13 mouse cellular contexts compared by ENCODE assay signal in the genomic region with DNA sequence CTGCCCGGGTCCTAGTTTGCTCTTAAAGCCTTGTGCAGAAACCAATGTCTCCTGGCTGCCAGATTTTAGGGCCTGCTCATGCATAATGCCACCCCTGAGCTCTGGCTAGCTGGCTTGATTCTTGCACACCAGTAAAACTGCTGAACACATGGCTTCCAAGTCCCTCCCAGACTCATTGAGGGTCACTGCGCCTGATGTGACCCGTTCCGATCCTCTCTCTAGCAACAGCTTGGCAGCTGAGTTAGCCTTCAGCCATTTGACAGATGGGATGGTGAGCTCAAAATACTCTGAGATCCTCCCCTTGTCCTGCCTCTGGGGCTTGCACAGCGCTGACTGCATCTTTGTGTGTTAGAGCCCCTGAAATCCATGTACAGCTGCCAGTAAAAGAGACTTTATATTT.
A peak's percentile ranks its signal among the peaks of the same experiment; 100 is the strongest.
DNase-seq lines count a peak whose midpoint lies in the region; ATAC-seq lines count a peak whose summit lies in the region.
"Had no signal": no experiment of that assay in that cellular context is flagged by ENCODE, and none has a peak within 500 bp of the region (broad histone marks: within the 10 kb centered on the region; RNA-seq: fewer than 3 reads in every experiment).

No protein-coding gene starts in this region.

- no peak overlapping the region for H3K9ac ChIP-seq in kidney, embryonic 14.5 days (ENCODE audit: low read depth, low read length)
- no peak overlapping the region for H3K9ac ChIP-seq in embryonic facial prominence, embryonic 14.5 days (ENCODE audit: low read depth, low read length)
- H3K9ac ChIP-seq in neural tube, embryonic 14.5 days (replicated peaks; ENCODE audit: low read depth, low read length): no peak overlapping the region
- H3K9ac ChIP-seq in heart, embryonic 11.5 days (ENCODE audit: low read depth, low read length): no peak overlapping the region
- H3K9ac ChIP-seq: embryonic facial prominence, embryonic 15.5 days had no signal

- no peak overlapping the region for H3K4me2 ChIP-seq in kidney, embryonic 14.5 days (replicated peaks; ENCODE audit: low read depth, low read length)
- H3K4me2 ChIP-seq in embryonic facial prominence, embryonic 14.5 days (ENCODE audit: low read depth, low read length): no peak overlapping the region
- H3K4me2 ChIP-seq in neural tube, embryonic 14.5 days (ENCODE audit: low read depth, low read length): no peak overlapping the region
- H3K4me2 ChIP-seq in heart, embryonic 11.5 days: no peak overlapping the region
- H3K4me2 ChIP-seq: embryonic facial prominence, embryonic 15.5 days had no signal

- 0 out of 2 replicates have a peak, but pooled peaks cover 2% of the 10 kb centered on the region for H3K4me1 ChIP-seq in kidney, embryonic 14.5 days (ENCODE audit: control insufficient read depth, insufficient read depth, low read length)
- no peaks in the 10 kb centered on the region for H3K4me1 ChIP-seq in embryonic facial prominence, embryonic 14.5 days (ENCODE audit: control insufficient read depth, insufficient read depth, low read length)
- H3K4me1 ChIP-seq in neural tube, embryonic 14.5 days (ENCODE audit: control insufficient read depth, insufficient read depth, low read length): no peaks in the 10 kb centered on the region
- no peaks in the 10 kb centered on the region for H3K4me1 ChIP-seq in heart, embryonic 11.5 days (ENCODE audit: control insufficient read depth, insufficient read depth, low read length)
- H3K4me1 ChIP-seq: embryonic facial prominence, embryonic 15.5 days had no signal

- no peak overlapping the region for H3K4me3 ChIP-seq in kidney, embryonic 14.5 days (ENCODE audit: low read length)
- no peak overlapping the region for H3K4me3 ChIP-seq in embryonic facial prominence, embryonic 14.5 days (ENCODE audit: low read depth, low read length)
- no peak overlapping the region for H3K4me3 ChIP-seq in neural tube, embryonic 14.5 days (ENCODE audit: low read depth, low read length)
- H3K4me3 ChIP-seq in heart, embryonic 11.5 days (ENCODE audit: low read depth, low read length): no peak overlapping the region
- H3K4me3 ChIP-seq: embryonic facial prominence, embryonic 15.5 days had no signal

- H3K27me3 ChIP-seq in kidney, embryonic 14.5 days (ENCODE audit: control insufficient read depth, insufficient read depth, low read length): no peaks in the 10 kb centered on the region
- no peaks in the 10 kb centered on the region for H3K27me3 ChIP-seq in embryonic facial prominence, embryonic 14.5 days (replicated peaks; ENCODE audit: control insufficient read depth, insufficient read depth, low read length)
- H3K27me3 ChIP-seq in neural tube, embryonic 14.5 days (ENCODE audit: control insufficient read depth, insufficient read depth, low read length): no peaks in the 10 kb centered on the region
- no peaks in the 10 kb centered on the region for H3K27me3 ChIP-seq in heart, embryonic 11.5 days (ENCODE audit: control insufficient read depth, insufficient read depth, low read length)
- H3K27me3 ChIP-seq: embryonic facial prominence, embryonic 15.5 days had no signal

- no peak overlapping the region for H3K27ac ChIP-seq in kidney, embryonic 14.5 days (ENCODE audit: low read depth, low read length)
- H3K27ac ChIP-seq in embryonic facial prominence, embryonic 14.5 days (replicated peaks; ENCODE audit: low read depth, low read length): no peak overlapping the region
- H3K27ac ChIP-seq in neural tube, embryonic 14.5 days (ENCODE audit: low read depth, low read length): no peak overlapping the region
- no peak overlapping the region for H3K27ac ChIP-seq in heart, embryonic 11.5 days (ENCODE audit: low read depth, low read length)
- H3K27ac ChIP-seq: embryonic facial prominence, embryonic 15.5 days had no signal

- no peak for DNase-seq in kidney, postnatal 14 days
- peak; percentile 26 to 53 for DNase-seq in adrenal gland, postnatal 36 days
- DNase-seq in embryonic facial prominence, embryonic 14.5 days (ENCODE audit: low spot score): peak; percentile 20
- no peak for DNase-seq in right cerebral cortex, adult 18-20 months
- DNase-seq: cerebellum, adult 18-20 months; right cerebral cortex, postnatal 4 days; thymus, postnatal 25 days had no signal

- 49% methylated on average over 5 of the region's 5 CpGs for WGBS in kidney, embryonic 14.5 days
- WGBS in embryonic facial prominence, embryonic 14.5 days: 61% methylated on average over 5 of the region's 5 CpGs
- WGBS in neural tube, embryonic 14.5 days: 48% methylated on average over 5 of the region's 5 CpGs
- 54% methylated on average over 5 of the region's 5 CpGs for WGBS in heart, embryonic 11.5 days (ENCODE audit: insufficient replicate concordance)

- H3K9me3 ChIP-seq in kidney, embryonic 14.5 days (ENCODE audit: control insufficient read depth, low read length): no peaks in the 10 kb centered on the region
- H3K9me3 ChIP-seq in embryonic facial prominence, embryonic 14.5 days (ENCODE audit: control insufficient read depth, low read length): no peaks in the 10 kb centered on the region
- no peaks in the 10 kb centered on the region for H3K9me3 ChIP-seq in neural tube, embryonic 14.5 days (ENCODE audit: control insufficient read depth, low read length)
- H3K9me3 ChIP-seq in heart, embryonic 11.5 days (replicated peaks; ENCODE audit: control insufficient read depth, low read length): no peaks in the 10 kb centered on the region
- H3K9me3 ChIP-seq: embryonic facial prominence, embryonic 15.5 days had no signal

- H3K36me3 ChIP-seq in kidney, embryonic 14.5 days (ENCODE audit: control insufficient read depth, insufficient read depth, low read length): no peaks in the 10 kb centered on the region
- no peaks in the 10 kb centered on the region for H3K36me3 ChIP-seq in embryonic facial prominence, embryonic 14.5 days (ENCODE audit: control insufficient read depth, insufficient read depth, low read length)
- H3K36me3 ChIP-seq in neural tube, embryonic 14.5 days (ENCODE audit: control insufficient read depth, insufficient read depth, low read length): no peaks in the 10 kb centered on the region
- H3K36me3 ChIP-seq in heart, embryonic 11.5 days (ENCODE audit: control insufficient read depth, insufficient read depth, low read length): no peaks in the 10 kb centered on the region
- H3K36me3 ChIP-seq: embryonic facial prominence, embryonic 15.5 days had no signal

- ATAC-seq in kidney, embryonic 14.5 days (ENCODE audit: low FRiP score, low TSS enrichment): peak; percentile 39; the same call in 1 of the 2 replicates
- no peak for ATAC-seq in embryonic facial prominence, embryonic 14.5 days (ENCODE audit: low read depth)
- peak; percentile 38; the same call in 1 of the 2 replicates for ATAC-seq in neural tube, embryonic 14.5 days (ENCODE audit: low read depth)
- ATAC-seq in heart, embryonic 11.5 days (replicated peaks; ENCODE audit: insufficient number of reproducible peaks, low FRiP score, low TSS enrichment): no peak
- ATAC-seq: CD4-positive, CD25-positive, alpha-beta regulatory T cell, adult 4 months; forebrain, embryonic 14.5 days had no signal

Comparison
In these comparisons a context has a peak if more than half of its experiments do, and no peak if none do; other contexts are left out.
1. ATAC-seq: peak in kidney, embryonic 14.5 days (single experiment) and neural tube, embryonic 14.5 days (single experiment); none in embryonic facial prominence, embryonic 14.5 days (single experiment) and heart, embryonic 11.5 days (single experiment).
2. DNase-seq: peak in adrenal gland, postnatal 36 days (2 of 2) and embryonic facial prominence, embryonic 14.5 days (single experiment); none in kidney, postnatal 14 days (single experiment) and right cerebral cortex, adult 18-20 months (single experiment).